Comparison of ENCODE assay signal across 8 mouse cellular contexts in the genomic region with DNA sequence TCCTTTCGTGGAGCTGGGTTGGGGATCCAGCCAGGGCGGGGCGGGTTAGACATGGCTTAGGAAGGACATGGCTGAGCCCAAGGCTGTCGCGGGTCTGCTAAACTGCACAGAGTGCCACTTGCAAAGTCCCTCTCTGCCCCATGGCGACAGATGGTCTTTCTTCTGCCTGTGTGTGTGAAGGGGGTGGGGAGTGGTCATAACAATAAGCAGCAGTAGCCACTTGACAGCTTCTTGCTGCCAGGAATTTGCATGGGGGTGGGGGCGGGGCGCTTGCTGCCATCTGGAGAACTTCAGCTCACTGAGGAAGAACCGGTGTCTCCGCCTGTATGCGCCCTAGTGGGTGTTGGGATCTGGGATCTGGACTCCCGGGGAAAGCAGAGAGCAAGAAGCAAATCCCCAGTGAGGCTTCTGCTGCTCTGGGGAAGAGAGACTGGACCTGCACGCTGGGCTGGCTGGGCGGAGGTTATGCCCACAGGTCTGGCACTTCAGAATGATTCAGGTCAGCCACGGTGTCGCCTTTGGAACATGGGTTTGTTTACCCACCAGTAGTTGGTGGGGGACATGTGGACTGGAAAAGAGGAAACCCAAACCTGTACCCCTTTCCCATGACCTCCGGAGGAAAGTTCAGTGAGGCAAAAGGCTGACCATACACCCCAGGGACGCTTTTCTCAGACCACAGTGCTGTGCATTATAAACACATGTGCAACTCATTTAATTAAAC.
DNase-seq lines count a peak whose midpoint lies in the region; ATAC-seq and TF ChIP-seq lines count a peak whose summit lies in the region.

No protein-coding gene starts in this region.

- TF ChIP-seq CTCF in CH12.LX (conservative IDR thresholded peaks at IDR 0.05 in 1 of 2, IDR thresholded peaks at IDR 0.05 in 1 of 2; ENCODE audit: low read depth in 2 of 2, low read length in 2 of 2): no peak

- WGBS in forebrain, embryonic 13.5 days: 2% methylated on average over 18 of the region's 18 CpGs
- 6% methylated on average over 18 of the region's 18 CpGs for WGBS in lung, embryonic 15.5 days

- no peaks in the 10 kb centered on the region for H3K79me2 ChIP-seq in CH12.LX (replicated peaks; ENCODE audit: control insufficient read depth, extremely low read depth, insufficient read depth, poor library complexity, severe bottlenecking)

- in situ Hi-C loops in CH12.LX (cut with MboI; ENCODE audit: low pct_ligation_motif_present, low pct_unique_long_range_greater_than_20kb, low sequenced_read_pairs): no loop called here

- TF ChIP-seq POLR2A in CH12.LX (IDR thresholded peaks at IDR 0.05; ENCODE audit: low read depth, low read length): 0 out of 2 replicates have a peak, but pooled peaks have one; percentile 26

- no peaks in the 10 kb centered on the region for H3K9me3 ChIP-seq in CH12.LX (replicated peaks; ENCODE audit: low read length)
- no peaks in the 10 kb centered on the region for H3K9me3 ChIP-seq in forebrain, embryonic 13.5 days (replicated peaks)
- no peaks in the 10 kb centered on the region for H3K9me3 ChIP-seq in lung, embryonic 15.5 days

- H3K27me3 ChIP-seq in CH12.LX (replicated peaks): no peaks in the 10 kb centered on the region
- no peaks in the 10 kb centered on the region for H3K27me3 ChIP-seq in forebrain, embryonic 13.5 days
- H3K27me3 ChIP-seq in lung, embryonic 15.5 days: no peaks in the 10 kb centered on the region

- H3K36me3 ChIP-seq in CH12.LX (replicated peaks in 1 of 2; ENCODE audit: control insufficient read depth in 1 of 2, insufficient read depth in 1 of 2, low read length in 1 of 2): no peaks in the 10 kb centered on the region
- no peaks in the 10 kb centered on the region for H3K36me3 ChIP-seq in forebrain, embryonic 13.5 days (ENCODE audit: poor library complexity, severe bottlenecking)
- no peaks in the 10 kb centered on the region for H3K36me3 ChIP-seq in lung, embryonic 15.5 days

- peak overlapping the region; percentile 34; the same call in 1 of the 2 replicates for H3K9ac ChIP-seq in CH12.LX (ENCODE audit: insufficient read depth, low read depth)
- peak overlapping the region; percentile 45 for H3K9ac ChIP-seq in forebrain, embryonic 13.5 days
- peak overlapping the region; percentile 30 for H3K9ac ChIP-seq in lung, embryonic 15.5 days

- DNase-seq in CH12.LX (ENCODE audit: extremely low read depth): peak; percentile 18
- peak; percentile 8 for DNase-seq in c-Kit-positive CD71-negative TER-119-negative erythroid progenitor cells, embryonic 14.5 days (ENCODE audit: low read depth)
- peak; percentile 54 to 69 for DNase-seq in heart, postnatal 10 days
- peak; percentile 20 to 43 for DNase-seq in kidney, postnatal 36 days
- peak; percentile 15 for DNase-seq in ovary, postnatal 14 days (ENCODE audit: low spot score)
- peak; percentile 82 for DNase-seq in yolk sac, embryonic 10.5 days (ENCODE audit: low spot score)

- 0 out of 2 replicates have a peak, but pooled peaks have one; percentile 34 for TF ChIP-seq EP300 in CH12.LX (IDR thresholded peaks at IDR 0.05; ENCODE audit: low read length)

- H3K4me3 ChIP-seq in CH12.LX (replicated peaks in 1 of 3; ENCODE audit: low read depth in 2 of 3, low read length in 2 of 3, poor library complexity in 1 of 3): peak overlapping the region in 2 of 3 experiments; percentile 24 to 61
- peak overlapping the region; percentile 31 for H3K4me3 ChIP-seq in forebrain, embryonic 13.5 days
- peak overlapping the region; percentile 34 for H3K4me3 ChIP-seq in lung, embryonic 15.5 days

- peak; percentile 98 for ATAC-seq in forebrain, embryonic 13.5 days
- ATAC-seq in lung, embryonic 15.5 days (ENCODE audit: borderline replicate concordance, extremely low read depth, low FRiP score, low TSS enrichment): peak; percentile 88

- H3K4me1 ChIP-seq in CH12.LX (ENCODE audit: control insufficient read depth in 1 of 2, insufficient read depth in 2 of 2): peaks cover 4 to 8% of the 10 kb centered on the region in 2 experiments; a peak in 3 of 4 replicates
- H3K4me1 ChIP-seq in forebrain, embryonic 13.5 days: peaks cover 43% of the 10 kb centered on the region
- H3K4me1 ChIP-seq in lung, embryonic 15.5 days: peaks cover 23% of the 10 kb centered on the region; the same call in 1 of the 2 replicates

- peak overlapping the region; percentile 69 for H3K4me2 ChIP-seq in CH12.LX (ENCODE audit: insufficient read depth, low read depth, poor library complexity, severe bottlenecking)
- H3K4me2 ChIP-seq in forebrain, embryonic 13.5 days: peak overlapping the region; percentile 62
- H3K4me2 ChIP-seq in lung, embryonic 15.5 days: peak overlapping the region; percentile 68

- no peak; the same call in 1 of the 2 replicates for TF ChIP-seq RAD21 in CH12.LX (IDR thresholded peaks at IDR 0.05; ENCODE audit: low read depth, low read length)

- dilution Hi-C loops in CH12.LX (cut with MboI; ENCODE audit: extremely low pct_ligation_motif_present, extremely low pct_unique_long_range_greater_than_20kb, low sequenced_read_pairs): no loop called here

- no peak overlapping the region for H3K27ac ChIP-seq in CH12.LX (ENCODE audit: insufficient read depth, low read depth)
- peak overlapping the region; percentile 89 for H3K27ac ChIP-seq in forebrain, embryonic 13.5 days
- H3K27ac ChIP-seq in lung, embryonic 15.5 days: peak overlapping the region; percentile 65

- intact Hi-C loops in heart, postnatal 10 days (cut with DNase I): loop anchor here (1.0 to 5.0 kb wide), 2 partner anchors 261 to 320 kb away; no protein-coding TSS in a partner anchor

TF ChIP-seq in CH12.LX, 34 proteins besides CTCF, POLR2A, EP300 and RAD21:
- no peak for TF ChIP-seq PAX5 (IDR thresholded peaks at IDR 0.05; ENCODE audit: low read length)
- no peak for TF ChIP-seq ZMIZ1 (IDR thresholded peaks at IDR 0.05; ENCODE audit: low read depth, low read length)
- TF ChIP-seq TCF12 (IDR thresholded peaks at IDR 0.05; ENCODE audit: low read depth, low read length): peak; percentile 49; the same call in 1 of the 2 replicates
- TF ChIP-seq TBP (conservative IDR thresholded peaks at IDR 0.05; ENCODE audit: low read depth, low read length): no peak
- TF ChIP-seq MXI1 (IDR thresholded peaks at IDR 0.05; ENCODE audit: low read depth, low read length): no peak
- no peak for TF ChIP-seq USF2 (conservative IDR thresholded peaks at IDR 0.05; ENCODE audit: low read depth, low read length)
- no peak for TF ChIP-seq MAFK (IDR thresholded peaks at IDR 0.05; ENCODE audit: insufficient replicate concordance, low read length)
- TF ChIP-seq CHD1 (IDR thresholded peaks at IDR 0.05; ENCODE audit: low read depth, low read length): no peak
- TF ChIP-seq E2F4 (IDR thresholded peaks at IDR 0.05; ENCODE audit: insufficient replicate concordance, low read depth, low read length): no peak
- no peak for TF ChIP-seq MAX (IDR thresholded peaks at IDR 0.05; ENCODE audit: low read length)
- no peak for TF ChIP-seq SMC3 (IDR thresholded peaks at IDR 0.05; ENCODE audit: low read depth, low read length)
- no peak for TF ChIP-seq ETS1 (conservative IDR thresholded peaks at IDR 0.05; ENCODE audit: low read depth, low read length)
- no peak for TF ChIP-seq POLR2AphosphoS2 (IDR thresholded peaks at IDR 0.05; ENCODE audit: low read depth, low read length)
- no peak for TF ChIP-seq ZKSCAN1 (IDR thresholded peaks at IDR 0.05; ENCODE audit: borderline replicate concordance, low read depth, low read length)
- TF ChIP-seq SIN3A (IDR thresholded peaks at IDR 0.05; ENCODE audit: low read length): no peak
- no peak for TF ChIP-seq GABPA (IDR thresholded peaks at IDR 0.05; ENCODE audit: insufficient replicate concordance, low read depth, low read length)
- TF ChIP-seq JUND (conservative IDR thresholded peaks at IDR 0.05; ENCODE audit: low read depth, low read length): no peak
- 0 out of 2 replicates have a peak, but pooled peaks have one; percentile 63 for TF ChIP-seq MAZ (IDR thresholded peaks at IDR 0.05; ENCODE audit: low read depth, low read length)
- no peak for TF ChIP-seq ZNF384 (IDR thresholded peaks at IDR 0.05; ENCODE audit: low read depth, low read length)
- 0 out of 2 replicates have a peak, but pooled peaks have one; percentile 17 for TF ChIP-seq MEF2A (IDR thresholded peaks at IDR 0.05; ENCODE audit: borderline replicate concordance, low read depth, low read length)
- TF ChIP-seq MYC (IDR thresholded peaks at IDR 0.05; ENCODE audit: low read depth, low read length): no peak
- no peak for TF ChIP-seq JUN (IDR thresholded peaks at IDR 0.05; ENCODE audit: insufficient read depth, low read depth, low read length)
- no peak for TF ChIP-seq ELF1 (IDR thresholded peaks at IDR 0.05; ENCODE audit: low read depth, low read length)
- no peak for TF ChIP-seq RCOR1 (conservative IDR thresholded peaks at IDR 0.05; ENCODE audit: low read depth, low read length)
- TF ChIP-seq UBTF (IDR thresholded peaks at IDR 0.05; ENCODE audit: low read depth, low read length): no peak
- TF ChIP-seq NRF1 (IDR thresholded peaks at IDR 0.05; ENCODE audit: low read depth, low read length): 0 out of 2 replicates have a peak, but pooled peaks have one; percentile 16
- TF ChIP-seq IRF4 (IDR thresholded peaks at IDR 0.05; ENCODE audit: low read depth, low read length): peak; percentile 37; the same call in 1 of the 2 replicates
- TF ChIP-seq HCFC1 (IDR thresholded peaks at IDR 0.05; ENCODE audit: low read depth, low read length): no peak
- no peak for TF ChIP-seq NELFE (IDR thresholded peaks at IDR 0.05; ENCODE audit: low read depth, low read length)
- peak; percentile 90 for TF ChIP-seq CHD2 (IDR thresholded peaks at IDR 0.05; ENCODE audit: low read length)
- no peak for TF ChIP-seq KAT2A (IDR thresholded peaks at IDR 0.05; ENCODE audit: insufficient replicate concordance, low read length)
- TF ChIP-seq BHLHE40 (IDR thresholded peaks at IDR 0.05; ENCODE audit: low read depth, low read length): 0 out of 2 replicates have a peak, but pooled peaks have one; percentile 8
- TF ChIP-seq USF1 (IDR thresholded peaks at IDR 0.05; ENCODE audit: low read depth, low read length): no peak
- no peak for TF ChIP-seq ZC3H11A (IDR thresholded peaks at IDR 0.05; ENCODE audit: low read depth, low read length)

Comparison
In these comparisons a context has a peak if more than half of its experiments do, and no peak if none do; other contexts are left out.
1. DNase-seq: peak in every context shown above with its lines; median percentile 82 in yolk sac, embryonic 10.5 days; 62 in heart, postnatal 10 days; 32 in kidney, postnatal 36 days; 18 in CH12.LX; 15 in ovary, postnatal 14 days; 8 in c-Kit-positive CD71-negative TER-119-negative erythroid progenitor cells, embryonic 14.5 days.